Mouse (Mus musculus) stomach, embryonic 15.5 days (tissue): ENCODE measurements around the gene Pxmp4. TPM values are rescaled to one million over a fixed set of nuclear protein-coding genes. Genes with fewer than 3 reads are reported as not detected.
A peak's percentile ranks its signal among the peaks of the same experiment; 100 is the strongest.

Experiments
- ATAC-seq: fragments of 200-750 bp; cut with Nextera tagmentation; 2 replicates; pipeline ENCODE4 v1.8.0; 2017; ENCODE audit warnings: low read depth, moderate number of reproducible peaks, moderate TSS enrichment; ENCODE audit not compliant: insufficient read depth, low FRiP score
- H3K27ac ChIP-seq: fragments of 300-500 bp; sonication (generic); 2 replicates; pipeline ENCODE4 v1.5.1; 2015; ENCODE audit warnings: mild to moderate bottlenecking, inconsistent platforms
- H3K27me3 ChIP-seq: fragments of 300-500 bp; sonication (generic); replicated peaks from 2 replicates; pipeline ENCODE4 v1.6.1; 2015; ENCODE audit warnings: inconsistent platforms
- H3K36me3 ChIP-seq: fragments of 300-500 bp; sonication (generic); 2 replicates; pipeline ENCODE4 v1.6.1; 2015; ENCODE audit warnings: inconsistent platforms
- H3K4me1 ChIP-seq: fragments of 300-500 bp; sonication (generic); 2 replicates; pipeline ENCODE4 v1.6.1; 2015; ENCODE audit warnings: inconsistent platforms
- H3K4me2 ChIP-seq: fragments of 300-500 bp; sonication (generic); 2 replicates; pipeline ENCODE4 v1.6.1; 2015; ENCODE audit warnings: mild to moderate bottlenecking, inconsistent platforms
- H3K4me3 ChIP-seq: fragments of 300-500 bp; sonication (generic); replicated peaks from 2 replicates; pipeline ENCODE4 v1.5.1; 2015; ENCODE audit warnings: inconsistent platforms
- H3K9ac ChIP-seq: fragments of 300-500 bp; sonication (generic); 2 replicates; pipeline ENCODE4 v1.6.1; 2015; ENCODE audit warnings: inconsistent platforms
- H3K9me3 ChIP-seq: fragments of 300-500 bp; sonication (generic); 2 replicates; pipeline ENCODE4 v1.6.1; 2016; ENCODE audit warnings: inconsistent platforms
- whole genome bisulfite sequencing: fragments of 180-500 bp; shearing (Covaris S2); methylation state at CpG from one replicate; pipeline ENCODE4 v1.1.7; 2015; 5-methylcytosine and 5-hydroxymethylcytosine counted together
- polyA plus RNA-seq: library from polyadenylated mRNA; unstranded; fragments of >200 nt; fragmentation: Nextera tagmentation; extraction: Ambion mirVana; gene quantifications from 2 replicates; pipeline ENCODE4 v1.2.1, GENCODE M21; 2015

Pxmp4 gene
- polyA plus RNA-seq, 1 experiment from 2014 or later, result 30.2 TPM

DNA sequence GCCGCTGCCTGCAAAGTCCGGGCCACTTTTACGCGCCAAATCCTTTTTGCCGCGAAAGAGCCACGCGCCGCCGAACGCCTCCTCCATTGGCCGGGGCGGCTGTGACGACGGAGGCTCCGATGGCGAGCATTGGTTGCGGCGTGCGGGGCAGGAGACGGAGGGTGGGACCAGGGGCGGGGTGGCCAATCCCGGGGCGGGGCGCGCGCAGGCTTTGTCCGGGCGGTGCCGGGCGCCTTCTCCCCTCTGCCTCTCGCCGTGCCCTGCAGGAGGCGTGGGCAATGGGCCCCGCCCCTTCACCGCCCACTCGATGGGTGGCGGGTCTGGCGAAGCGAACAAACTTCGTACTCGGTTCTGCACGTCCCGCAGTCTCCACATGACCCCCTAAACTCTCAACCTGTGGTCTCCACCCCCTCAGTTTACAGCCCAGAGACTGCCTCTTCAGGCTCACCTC, 33.6 kb downstream of the Pxmp4 start, which contains the start of gene E2f1:
Gene E2f1 (minus strand): TSS at position 57 of the 451 bp plus-strand sequence.
- ATAC-seq, result peak; percentile 97
- Histone ChIP-seq H3K27ac (peak within 1 kb of the TSS; percentile 93), H3K9me3 (no peaks in the 10 kb centered on the region), H3K4me2 (peak within 1 kb of the TSS; percentile 84), H3K4me3 (peak within 1 kb of the TSS; percentile 89), H3K27me3 (no peaks in the 10 kb centered on the region), H3K4me1 (peaks cover 31% of the 10 kb centered on the region), H3K9ac (peak within 1 kb of the TSS; percentile 45), H3K36me3 (no peaks in the 10 kb centered on the region)
- under 1% methylated on average over 43 of the region's 44 CpGs for WGBS

DNA sequence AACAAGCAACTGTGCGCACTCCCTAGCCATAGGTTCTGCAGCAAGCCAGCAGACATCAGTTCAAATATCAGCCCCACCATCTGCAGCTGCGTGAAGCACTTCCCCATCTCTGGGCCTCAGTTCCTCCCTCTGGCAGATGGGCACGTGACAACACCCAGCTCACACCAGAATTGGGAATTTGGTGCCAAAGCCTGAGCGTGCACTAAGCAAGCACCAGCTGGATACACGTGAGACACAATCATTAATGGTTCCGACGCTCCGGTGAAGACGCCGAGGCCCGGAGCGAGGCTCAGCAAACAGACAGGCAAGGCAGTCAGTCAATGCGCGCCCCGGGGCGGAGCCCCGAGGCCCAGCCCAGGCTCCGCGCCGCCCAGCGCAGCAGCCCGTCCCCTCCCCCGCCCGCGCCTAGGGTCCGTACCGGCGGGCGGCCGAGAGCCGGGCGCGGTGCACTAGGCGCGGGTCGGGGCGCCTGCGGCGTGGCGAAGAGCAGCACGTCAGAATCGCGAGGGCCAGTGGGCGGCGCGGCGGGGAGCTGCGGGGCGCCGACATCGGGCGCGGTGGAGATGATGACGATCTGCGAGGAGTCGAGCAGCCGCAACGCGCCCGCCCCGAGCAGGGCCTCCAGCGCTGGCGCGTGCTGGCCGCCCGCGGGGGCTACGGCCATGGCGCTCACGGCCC, 34.3 kb downstream of the Pxmp4 start:
- Histone ChIP-seq H3K9me3 (no peaks in the 10 kb centered on the region), H3K36me3 (0 out of 2 replicates have a peak, but pooled peaks cover 1% of the 10 kb centered on the region), H3K9ac (peak overlapping the region; percentile 45), H3K4me1 (peaks cover 31% of the 10 kb centered on the region), H3K27me3 (no peaks in the 10 kb centered on the region), H3K4me3 (peak overlapping the region; percentile 89), H3K4me2 (peak overlapping the region; percentile 84), H3K27ac (peak overlapping the region; percentile 93)
- ATAC-seq, result peak; percentile 82
- 1% methylated on average over 65 of the region's 70 CpGs for WGBS

- Histone ChIP-seq H3K36me3 (peaks cover 8% of the 10 kb centered on the region; the same call in 1 of the 2 replicates), H3K27me3 (no peaks in the 10 kb centered on the region), H3K27ac (peak overlapping the region; percentile 93), H3K4me2 (peak overlapping the region; percentile 84), H3K4me1 (peaks cover 31% of the 10 kb centered on the region), H3K4me3 (peak overlapping the region; percentile 89), H3K9ac (peak overlapping the region; percentile 45), H3K9me3 (no peaks in the 10 kb centered on the region)
- no peak for ATAC-seq
- 10% methylated on average over 10 of the region's 10 CpGs for WGBS
Measured at GRCm38 (mm10) chr2:154568329-154569070, 35.0 kb downstream of the Pxmp4 start.

DNA sequence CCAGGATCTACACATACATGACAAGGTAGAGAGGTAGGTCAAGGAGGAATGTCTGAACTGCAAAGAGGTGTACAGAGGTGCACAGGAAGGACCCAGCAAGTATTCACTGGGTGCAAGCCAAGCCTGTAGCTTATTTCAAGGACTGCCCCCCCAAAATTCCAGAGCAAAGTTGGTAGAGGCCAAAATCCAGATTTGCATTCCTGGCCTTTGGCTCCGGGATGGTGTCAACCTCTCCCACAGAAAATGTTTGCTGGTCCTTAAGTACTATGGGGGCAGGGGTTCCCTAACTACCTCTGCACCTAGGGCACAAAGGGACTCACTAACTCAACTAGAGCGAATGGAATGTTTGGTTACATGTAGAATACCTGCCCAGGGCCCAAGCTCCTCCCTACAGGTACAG, 35.7 kb downstream of the Pxmp4 start:
- 52% methylated on average over 2 of the region's 2 CpGs for WGBS
- Histone ChIP-seq H3K27me3 (no peaks in the 10 kb centered on the region), H3K4me1 (peaks cover 31% of the 10 kb centered on the region), H3K36me3 (peaks cover 14% of the 10 kb centered on the region), H3K4me2 (peak overlapping the region; percentile 84), H3K9me3 (no peaks in the 10 kb centered on the region), H3K4me3 (peak overlapping the region; percentile 89), H3K27ac (peak overlapping the region; percentile 93), H3K9ac (no peak overlapping the region; the same call in 1 of the 2 replicates)
- no peak for ATAC-seq

DNA sequence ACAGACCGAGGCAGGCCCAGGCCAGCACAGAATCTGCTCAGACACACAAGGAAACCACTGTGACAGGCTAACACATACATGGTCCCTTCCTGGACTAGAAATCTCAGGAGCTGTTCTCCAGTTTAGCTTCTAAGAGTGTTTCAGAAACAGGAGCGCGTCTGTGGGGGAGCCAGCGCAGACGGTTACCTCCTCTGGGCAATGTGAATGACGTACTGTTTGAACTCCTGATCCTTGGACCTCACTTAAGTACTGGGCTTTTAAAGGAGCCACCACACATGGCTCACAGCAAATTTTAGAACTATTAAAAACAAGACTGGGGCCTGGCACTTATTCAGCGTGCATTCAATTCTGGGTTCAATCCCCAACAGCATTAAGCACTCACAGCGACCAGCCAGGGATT, 36.9 kb downstream of the Pxmp4 start:
- Histone ChIP-seq H3K4me3 (no peak overlapping the region), H3K4me1 (peaks cover 29% of the 10 kb centered on the region), H3K9me3 (no peaks in the 10 kb centered on the region), H3K9ac (no peak overlapping the region), H3K4me2 (peak overlapping the region; percentile 27), H3K27me3 (no peaks in the 10 kb centered on the region), H3K36me3 (peaks cover 16% of the 10 kb centered on the region), H3K27ac (no peak overlapping the region)
- ATAC-seq, result no peak
- WGBS, result 32% methylated on average over 8 of the region's 8 CpGs

- ATAC-seq, result no peak
- peaks cover 21% of the 10 kb centered on the region for H3K4me1 ChIP-seq
- H3K4me3 ChIP-seq, result no peak overlapping the region
- WGBS, result 79% methylated on average over 3 of the region's 3 CpGs
- H3K4me2 ChIP-seq, result no peak overlapping the region
- no peak overlapping the region for H3K27ac ChIP-seq
- H3K36me3 ChIP-seq, result peaks cover 23% of the 10 kb centered on the region
- H3K9me3 ChIP-seq, result no peaks in the 10 kb centered on the region
- H3K9ac ChIP-seq, result no peak overlapping the region
- no peaks in the 10 kb centered on the region for H3K27me3 ChIP-seq
Measured at GRCm38 (mm10) chr2:154565562-154565961, 37.9 kb downstream of the Pxmp4 start.

DNA sequence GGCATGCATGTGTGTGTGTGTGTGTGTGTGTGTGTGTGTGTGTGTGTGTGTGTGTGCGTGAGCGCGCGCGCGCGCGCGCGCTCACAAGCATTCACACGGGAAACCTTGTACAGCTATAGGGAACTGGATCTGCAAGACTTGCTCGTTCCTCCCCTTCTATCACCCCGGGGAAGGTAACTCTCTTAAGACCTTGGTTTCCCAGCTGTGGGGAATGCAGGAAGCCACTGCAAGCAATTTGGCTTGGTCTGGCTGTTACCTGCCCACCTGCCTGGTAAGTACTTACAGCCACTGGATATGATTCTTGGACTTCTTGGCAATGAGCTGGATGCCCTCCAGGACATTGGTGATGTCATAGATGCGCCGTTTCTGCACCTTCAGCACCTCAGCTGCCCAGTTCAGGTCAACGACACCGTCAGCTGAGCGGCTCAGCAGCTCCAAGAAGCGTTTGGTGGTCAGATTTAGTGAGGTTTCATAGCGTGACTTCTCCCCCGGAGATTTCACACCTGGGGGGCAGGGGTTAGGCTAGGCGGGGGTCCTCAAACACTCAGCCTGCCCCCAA, 39.8 kb downstream of the Pxmp4 start:
- H3K9ac ChIP-seq, result no peak overlapping the region
- H3K4me3 ChIP-seq, result no peak overlapping the region
- ATAC-seq, result no peak
- H3K4me1 ChIP-seq, result peaks cover 22% of the 10 kb centered on the region
- H3K4me2 ChIP-seq, result no peak overlapping the region
- no peak overlapping the region for H3K27ac ChIP-seq
- H3K27me3 ChIP-seq, result no peaks in the 10 kb centered on the region
- peaks cover 23% of the 10 kb centered on the region for H3K36me3 ChIP-seq
- H3K9me3 ChIP-seq, result no peaks in the 10 kb centered on the region
- whole genome bisulfite sequencing, result 87% methylated on average over 22 of the region's 22 CpGs

DNA sequence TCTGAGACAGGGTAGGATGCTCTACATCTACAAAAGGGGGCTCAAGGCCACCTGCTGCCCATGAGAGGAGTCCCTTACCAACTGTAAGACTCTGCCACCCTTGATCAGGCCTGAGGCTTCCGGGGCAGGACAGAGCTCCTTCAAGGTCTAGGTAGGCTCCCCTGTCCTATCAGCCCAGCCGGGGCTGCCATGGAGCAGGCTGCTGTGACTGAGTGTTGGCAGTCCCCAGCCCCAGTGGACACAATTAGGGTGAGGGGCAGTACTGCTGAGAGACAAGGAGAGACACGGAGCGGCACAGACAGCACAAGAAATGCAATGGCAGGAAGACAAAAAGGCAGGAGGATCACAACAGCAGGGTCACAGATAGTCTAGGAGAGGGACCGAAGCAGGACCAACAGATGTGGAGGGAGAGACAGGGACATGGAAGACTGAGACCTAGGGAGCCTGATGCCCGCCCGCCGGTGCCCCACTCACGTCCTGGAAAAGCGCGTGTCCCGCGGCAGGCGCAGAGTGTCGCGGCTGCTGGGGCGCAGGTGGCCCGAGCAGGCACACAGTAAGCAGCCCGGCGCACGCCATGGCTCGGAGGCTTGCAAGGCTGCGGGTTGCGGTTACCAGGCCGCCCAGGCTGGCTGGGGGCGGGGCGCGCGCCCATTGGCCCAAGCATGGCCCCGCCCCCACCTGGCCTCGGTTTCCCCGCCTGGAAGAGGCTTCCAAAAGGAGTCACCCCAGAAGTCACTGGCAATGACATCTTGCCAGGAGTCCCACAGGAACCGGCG, 45.1 kb downstream of the Pxmp4 start, which contains the start of gene Necab3:
Gene Necab3 (minus strand): TSS at position 627 of the 776 bp plus-strand sequence.
- H3K4me1 ChIP-seq, result peaks cover 19% of the 10 kb centered on the region
- peak; percentile 76 for ATAC-seq
- peaks cover 16% of the 10 kb centered on the region for H3K36me3 ChIP-seq
- H3K27ac ChIP-seq, result no peak within 1 kb of the TSS
- peak within 1 kb of the TSS; percentile 24 for H3K4me3 ChIP-seq
- H3K27me3 ChIP-seq, result no peaks in the 10 kb centered on the region
- H3K9me3 ChIP-seq, result no peaks in the 10 kb centered on the region
- H3K9ac ChIP-seq, result no peak within 1 kb of the TSS
- peak within 1 kb of the TSS; percentile 57 for H3K4me2 ChIP-seq
- WGBS, result 7% methylated on average over 34 of the region's 34 CpGs

DNA sequence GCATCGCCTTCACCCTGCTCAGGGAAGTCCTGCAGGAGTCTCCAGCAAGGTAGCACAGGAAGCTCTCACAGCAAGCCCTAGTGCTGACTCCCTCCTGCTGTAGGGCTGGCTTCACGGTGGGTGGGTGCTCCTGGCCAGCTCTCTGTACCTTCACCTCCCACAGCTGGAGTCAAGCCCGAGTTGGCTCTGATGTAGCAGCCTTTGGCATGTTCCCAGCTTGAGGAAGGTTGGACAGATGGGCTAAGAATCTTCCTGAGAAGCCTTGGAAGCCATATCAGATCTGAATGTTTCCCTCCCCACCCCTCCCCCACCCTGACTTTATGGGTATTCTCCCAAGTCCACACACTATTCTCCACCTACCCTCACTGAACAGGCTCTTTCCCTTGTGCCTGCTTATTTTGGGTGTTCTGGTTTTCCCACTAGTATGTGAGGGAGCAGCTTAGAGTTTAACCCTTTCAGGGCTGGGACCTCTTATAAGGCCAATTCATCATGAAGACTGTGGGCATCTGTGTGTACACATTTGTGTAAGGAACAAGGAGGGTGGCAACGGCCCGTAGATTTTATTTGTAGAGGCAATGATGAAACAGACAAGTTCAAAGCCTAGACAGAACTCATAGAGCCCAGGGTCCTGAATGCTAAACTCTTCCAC, 46.2 kb downstream of the Pxmp4 start:
- no peak overlapping the region for H3K27ac ChIP-seq
- H3K4me3 ChIP-seq, result no peak overlapping the region
- H3K9me3 ChIP-seq, result no peaks in the 10 kb centered on the region
- no peak overlapping the region for H3K9ac ChIP-seq
- no peaks in the 10 kb centered on the region for H3K27me3 ChIP-seq
- no peak overlapping the region for H3K4me2 ChIP-seq
- no peak for ATAC-seq
- peaks cover 7% of the 10 kb centered on the region for H3K36me3 ChIP-seq
- H3K4me1 ChIP-seq, result peaks cover 25% of the 10 kb centered on the region
- WGBS, result 53% methylated on average over 5 of the region's 5 CpGs

DNA sequence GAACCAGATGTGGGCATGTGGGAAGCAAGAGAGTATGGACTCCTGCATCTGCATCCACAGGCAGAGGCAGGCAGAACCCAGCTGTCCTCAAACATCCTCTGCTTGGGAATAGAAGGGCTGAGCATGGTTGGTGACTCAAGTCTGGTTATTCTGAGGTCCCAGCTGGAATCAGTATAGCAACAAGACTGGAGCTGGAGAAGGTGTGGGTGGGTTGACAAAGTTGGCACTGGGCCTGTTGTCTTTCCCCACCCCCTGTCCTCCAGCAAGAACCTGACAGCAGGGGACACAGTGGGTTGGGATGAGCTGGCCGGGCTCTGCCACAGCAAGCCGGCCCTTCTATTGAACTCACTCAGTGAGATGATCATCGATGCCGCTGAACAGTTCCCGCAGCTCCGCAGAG, 48.3 kb downstream of the Pxmp4 start:
- H3K9me3 ChIP-seq, result no peaks in the 10 kb centered on the region
- peaks cover 32% of the 10 kb centered on the region for H3K4me1 ChIP-seq
- no peak overlapping the region for H3K4me3 ChIP-seq
- H3K9ac ChIP-seq, result no peak overlapping the region
- peaks cover 21% of the 10 kb centered on the region for H3K27me3 ChIP-seq
- no peak overlapping the region for H3K4me2 ChIP-seq
- no peak for ATAC-seq
- no peaks in the 10 kb centered on the region for H3K36me3 ChIP-seq
- 87% methylated on average over 6 of the region's 6 CpGs for WGBS
- H3K27ac ChIP-seq, result no peak overlapping the region

DNA sequence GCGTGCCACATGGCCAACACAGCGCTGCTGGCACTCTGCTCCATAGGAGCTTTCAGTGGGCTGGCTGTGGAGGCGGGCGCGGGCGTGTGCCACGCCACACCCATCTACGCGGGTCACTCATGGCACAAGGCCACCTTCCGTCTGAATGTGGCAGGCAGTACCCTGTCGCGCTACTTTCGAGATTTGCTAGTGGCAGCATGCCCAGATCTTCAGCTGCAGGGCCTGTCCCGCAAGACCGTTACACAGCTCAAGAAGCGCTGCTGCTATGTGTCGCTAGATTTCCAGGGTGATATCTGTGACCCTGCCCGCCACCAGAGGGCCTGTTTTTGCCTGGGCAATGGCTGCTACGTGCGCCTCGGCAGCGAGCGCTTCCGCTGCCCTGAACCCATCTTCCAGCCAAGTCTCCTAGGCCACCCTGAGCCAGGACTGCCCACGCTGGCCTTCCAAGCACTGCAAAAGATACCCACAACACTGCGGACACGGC, 51.0 kb downstream of the Pxmp4 start:
- Histone ChIP-seq H3K36me3 (no peaks in the 10 kb centered on the region), H3K9me3 (no peaks in the 10 kb centered on the region), H3K9ac (no peak overlapping the region), H3K27ac (no peak overlapping the region), H3K27me3 (peaks cover 26% of the 10 kb centered on the region), H3K4me2 (peak overlapping the region; percentile 36), H3K4me1 (peaks cover 27% of the 10 kb centered on the region), H3K4me3 (peak overlapping the region; percentile 8)
- ATAC-seq, result peak; percentile 32
- WGBS, result 29% methylated on average over 27 of the region's 27 CpGs
